Mouse (Mus musculus) embryonic facial prominence, embryonic 15.5 days (tissue): ENCODE measurements around the gene Gm20388. TPM values are rescaled to one million over a fixed set of nuclear protein-coding genes. Genes with fewer than 3 reads are reported as not detected.
A peak's percentile ranks its signal among the peaks of the same experiment; 100 is the strongest.
"Not testable (repeated sequence)": the region's sequence is repeated elsewhere in the genome, so short reads cannot be mapped to it uniquely, and the experiment has no call there.

ENCODE experiments used
- ATAC-seq: fragments of 200-750 bp; cut with Nextera tagmentation; 2 replicates; pipeline ENCODE4 v1.8.0; 2017; ENCODE audit warnings: low read depth, moderate TSS enrichment; ENCODE audit not compliant: insufficient number of reproducible peaks, low FRiP score, low TSS enrichment
- H3K27ac ChIP-seq: fragments of 300-500 bp; sonication (generic); replicated peaks from 2 replicates; pipeline ENCODE4 v1.5.1; 2015; ENCODE audit warnings: mild to moderate bottlenecking, inconsistent platforms
- H3K27me3 ChIP-seq: fragments of 300-500 bp; sonication (generic); 2 replicates; pipeline ENCODE4 v1.6.1; 2015; ENCODE audit warnings: inconsistent platforms
- H3K36me3 ChIP-seq: fragments of 300-500 bp; sonication (generic); 2 replicates; pipeline ENCODE4 v1.6.1; 2015; ENCODE audit warnings: mild to moderate bottlenecking, inconsistent platforms
- H3K4me1 ChIP-seq: fragments of 300-500 bp; sonication (generic); 2 replicates; pipeline ENCODE4 v1.6.1; 2015; ENCODE audit warnings: inconsistent platforms
- H3K4me2 ChIP-seq: fragments of 300-500 bp; sonication (generic); replicated peaks from 2 replicates; pipeline ENCODE4 v1.6.1; 2015; ENCODE audit warnings: mild to moderate bottlenecking, inconsistent platforms
- H3K4me3 ChIP-seq: fragments of 300-500 bp; sonication (generic); replicated peaks from 2 replicates; pipeline ENCODE4 v1.5.1; 2015; ENCODE audit warnings: mild to moderate bottlenecking, inconsistent platforms
- H3K9ac ChIP-seq: fragments of 300-500 bp; sonication (generic); 2 replicates; pipeline ENCODE4 v1.6.1; 2015; ENCODE audit warnings: inconsistent platforms
- H3K9me3 ChIP-seq: fragments of 300-500 bp; sonication (generic); replicated peaks from 2 replicates; pipeline ENCODE4 v1.6.1; 2016; ENCODE audit warnings: inconsistent platforms
- WGBS: fragments of 180-500 bp; shearing (Covaris S2); methylation state at CpG from one replicate; pipeline ENCODE4 v1.1.7; 2015; 5-methylcytosine and 5-hydroxymethylcytosine counted together
- polyA plus RNA-seq: library from polyadenylated mRNA; unstranded; fragments of >200 nt; fragmentation: Nextera tagmentation; extraction: Ambion mirVana; gene quantifications from 2 replicates; pipeline ENCODE4 v1.2.1, GENCODE M21; 2015

Gm20388 gene
- polyA plus RNA-seq, 1 experiment from 2014 or later, result 8.0 TPM

DNA sequence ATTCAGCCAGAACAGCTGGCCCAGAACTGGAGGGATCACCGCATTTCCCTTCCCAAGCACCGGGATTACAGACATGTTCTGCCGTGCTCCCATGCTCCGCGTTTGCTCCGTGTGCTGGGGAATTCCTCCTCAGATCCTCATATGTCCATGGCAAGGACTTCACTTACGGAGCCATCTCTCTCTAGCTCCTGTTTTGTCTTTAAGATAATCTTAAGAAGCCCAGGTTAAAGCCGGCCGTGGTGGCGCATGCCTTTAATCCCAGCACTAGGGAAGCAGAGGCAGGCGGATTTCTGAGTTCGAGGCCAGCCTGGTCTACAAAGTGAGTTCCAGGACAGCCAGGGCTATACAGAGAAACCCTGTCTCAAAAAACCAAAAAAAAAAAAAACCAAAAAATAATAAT, 3541.1 kb downstream of the Gm20388 start:
- not testable (repeated sequence) for H3K4me1 ChIP-seq, H3K4me2 ChIP-seq, H3K9ac ChIP-seq, H3K27me3 ChIP-seq, H3K27ac ChIP-seq, ATAC-seq, H3K4me3 ChIP-seq, H3K9me3 ChIP-seq
- peaks cover 56% of the 10 kb centered on the region for H3K36me3 ChIP-seq
- WGBS, result 91% methylated on average over 12 of the region's 12 CpGs

GRCm38 (mm10) chr8:123452149-123452548, 3541.5 kb downstream of the Gm20388 start:
- no peak for ATAC-seq
- H3K4me3 ChIP-seq, result no peak overlapping the region
- no peaks in the 10 kb centered on the region for H3K27me3 ChIP-seq
- H3K27ac ChIP-seq, result no peak overlapping the region
- no peaks in the 10 kb centered on the region for H3K4me1 ChIP-seq
- WGBS, result 86% methylated on average over 4 of the region's 4 CpGs
- H3K4me2 ChIP-seq, result no peak overlapping the region
- peaks cover 56% of the 10 kb centered on the region for H3K36me3 ChIP-seq
- H3K9ac ChIP-seq, result no peak overlapping the region
- H3K9me3 ChIP-seq, result no peaks in the 10 kb centered on the region

DNA sequence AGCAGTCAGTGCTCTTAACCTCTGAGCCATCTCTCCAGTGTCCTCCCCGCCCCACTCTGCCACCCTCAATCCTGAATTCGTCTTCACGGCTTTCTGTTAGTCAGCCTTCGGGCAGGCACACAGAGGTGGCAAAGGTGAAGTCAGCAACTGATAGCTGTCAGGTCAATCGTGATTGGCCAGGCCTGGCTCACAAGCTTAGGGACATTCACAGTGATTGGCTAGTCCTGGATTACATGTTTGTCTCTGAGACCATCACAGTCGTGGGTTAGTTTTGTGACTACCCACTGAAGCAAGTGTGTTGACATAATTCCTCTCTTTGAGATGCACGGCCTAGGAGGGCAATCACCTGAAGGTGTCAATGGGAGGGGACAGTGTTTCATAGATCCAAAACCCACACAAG, 3542.7 kb downstream of the Gm20388 start:
- Histone ChIP-seq H3K9me3 (no peaks in the 10 kb centered on the region), H3K36me3 (peaks cover 67% of the 10 kb centered on the region), H3K27me3 (no peaks in the 10 kb centered on the region), H3K27ac (no peak overlapping the region), H3K9ac (no peak overlapping the region), H3K4me3 (no peak overlapping the region), H3K4me1 (no peaks in the 10 kb centered on the region), H3K4me2 (no peak overlapping the region)
- WGBS, result 81% methylated on average over 7 of the region's 7 CpGs
- ATAC-seq, result no peak

DNA sequence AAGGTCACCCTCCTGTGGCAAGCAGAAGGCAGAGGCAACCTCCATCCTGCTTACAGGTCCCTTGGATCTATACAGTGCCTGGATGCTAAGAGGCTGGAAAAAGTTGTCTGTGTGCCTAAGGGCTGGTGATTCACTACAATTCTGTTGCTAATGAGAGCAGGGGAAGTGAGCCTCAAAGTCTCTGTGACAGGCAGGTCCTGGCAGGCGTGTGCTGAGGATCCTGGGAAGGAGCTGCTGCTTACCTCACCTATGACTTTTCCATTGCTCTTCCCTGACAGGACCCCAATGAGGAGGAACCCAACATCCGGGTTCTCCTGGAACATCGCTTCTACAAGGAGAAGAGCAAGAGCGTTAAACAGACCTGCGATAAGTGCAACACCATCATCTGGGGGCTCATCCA, 3543.3 kb downstream of the Gm20388 start:
- H3K36me3 ChIP-seq, result peaks cover 73% of the 10 kb centered on the region
- H3K9me3 ChIP-seq, result no peaks in the 10 kb centered on the region
- H3K27ac ChIP-seq, result no peak overlapping the region
- WGBS, result 73% methylated on average over 5 of the region's 5 CpGs
- peak overlapping the region; percentile 23; the same call in 1 of the 2 replicates for H3K4me3 ChIP-seq
- H3K4me2 ChIP-seq, result no peak overlapping the region
- no peaks in the 10 kb centered on the region for H3K27me3 ChIP-seq
- ATAC-seq, result no peak
- H3K4me1 ChIP-seq, result no peaks in the 10 kb centered on the region
- no peak overlapping the region for H3K9ac ChIP-seq

- H3K27me3 ChIP-seq, result no peaks in the 10 kb centered on the region
- no peak overlapping the region for H3K9ac ChIP-seq
- no peak overlapping the region for H3K4me2 ChIP-seq
- peaks cover 74% of the 10 kb centered on the region for H3K36me3 ChIP-seq
- ATAC-seq, result no peak
- H3K27ac ChIP-seq, result no peak overlapping the region
- no peaks in the 10 kb centered on the region for H3K4me1 ChIP-seq
- no peak overlapping the region for H3K4me3 ChIP-seq
- no peaks in the 10 kb centered on the region for H3K9me3 ChIP-seq
- 89% methylated on average over 6 of the region's 6 CpGs for WGBS
Observed at GRCm38 (mm10) chr8:123454559-123454958, 3543.9 kb downstream of the Gm20388 start.

- 79% methylated on average over 4 of the region's 4 CpGs for WGBS
- Histone ChIP-seq H3K4me2 (no peak overlapping the region), H3K36me3 (peaks cover 50% of the 10 kb centered on the region), H3K9ac (no peak overlapping the region), H3K9me3 (no peaks in the 10 kb centered on the region), H3K27ac (no peak overlapping the region), H3K27me3 (no peaks in the 10 kb centered on the region), H3K4me1 (no peaks in the 10 kb centered on the region), H3K4me3 (no peak overlapping the region)
- ATAC-seq, result no peak
Observed at GRCm38 (mm10) chr8:123463651-123464050, 3553.0 kb downstream of the Gm20388 start.

GRCm38 (mm10) chr8:123467476-123467875, 3556.8 kb downstream of the Gm20388 start:
- Histone ChIP-seq H3K36me3 (peaks cover 11% of the 10 kb centered on the region), H3K4me3 (no peak overlapping the region), H3K27ac (no peak overlapping the region), H3K4me1 (no peaks in the 10 kb centered on the region), H3K27me3 (no peaks in the 10 kb centered on the region), H3K9me3 (no peaks in the 10 kb centered on the region), H3K4me2 (no peak overlapping the region), H3K9ac (no peak overlapping the region)
- WGBS, result 76% methylated on average over 3 of the region's 3 CpGs
- no peak for ATAC-seq

GRCm38 (mm10) chr8:123472991-123473390, 3562.3 kb downstream of the Gm20388 start:
- not testable (repeated sequence) for H3K9ac ChIP-seq, H3K36me3 ChIP-seq, H3K27ac ChIP-seq, H3K4me2 ChIP-seq, H3K27me3 ChIP-seq, H3K4me3 ChIP-seq, ATAC-seq, H3K4me1 ChIP-seq, H3K9me3 ChIP-seq
- 67% methylated on average over 6 of the region's 6 CpGs for WGBS

GRCm38 (mm10) chr8:123474549-123474948, 3563.9 kb downstream of the Gm20388 start:
- not testable (repeated sequence) for H3K27me3 ChIP-seq, H3K4me2 ChIP-seq, H3K27ac ChIP-seq, ATAC-seq, H3K4me3 ChIP-seq, H3K9ac ChIP-seq, H3K36me3 ChIP-seq, H3K9me3 ChIP-seq
- WGBS, result 63% methylated on average over 5 of the region's 5 CpGs
- H3K4me1 ChIP-seq, result peaks cover 19% of the 10 kb centered on the region

GRCm38 (mm10) chr8:123476911-123477736, 3566.5 kb downstream of the Gm20388 start:
- no peaks in the 10 kb centered on the region for H3K27me3 ChIP-seq
- WGBS, result 9% methylated on average over 34 of the region's 34 CpGs
- H3K4me2 ChIP-seq, result peak overlapping the region; percentile 74
- peak overlapping the region; percentile 93 for H3K4me3 ChIP-seq
- no peaks in the 10 kb centered on the region for H3K9me3 ChIP-seq
- no peak for ATAC-seq
- peaks cover 19% of the 10 kb centered on the region for H3K4me1 ChIP-seq
- H3K27ac ChIP-seq, result peak overlapping the region; percentile 94
- H3K36me3 ChIP-seq, result peaks cover 14% of the 10 kb centered on the region
- peak overlapping the region; percentile 60 for H3K9ac ChIP-seq

DNA sequence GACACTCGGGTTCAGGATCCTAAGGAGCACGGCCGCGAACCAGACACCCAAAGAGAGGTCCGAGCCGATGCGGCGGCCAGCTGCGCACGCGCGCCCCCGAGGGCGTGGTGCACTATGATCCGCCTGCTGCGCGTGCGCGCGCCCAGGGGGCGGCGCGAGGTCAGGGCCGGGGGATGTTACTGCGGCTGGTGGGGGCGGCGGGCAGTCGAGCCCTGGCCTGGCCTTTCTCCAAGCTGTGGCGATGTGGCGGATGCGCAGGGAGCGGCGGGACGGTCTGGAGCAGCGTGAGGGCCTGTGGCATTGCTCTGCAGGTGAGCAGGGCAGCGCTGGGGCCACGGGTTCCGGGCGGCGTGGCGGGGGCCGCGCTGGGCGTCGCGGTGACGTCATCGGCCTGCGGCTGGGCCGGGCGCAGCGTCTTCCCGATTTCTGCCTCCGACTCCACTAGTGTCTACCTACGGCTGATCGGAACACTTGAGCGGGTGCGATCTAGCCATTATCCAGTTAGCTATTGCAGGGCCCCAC, 3567.2 kb downstream of the Gm20388 start, which contains the start of gene Afg3l1:
Gene Afg3l1, plus strand, starts transcription at position 167 of the 522 bp plus-strand sequence.
- Histone ChIP-seq H3K4me2 (peak within 1 kb of the TSS; percentile 74), H3K27ac (peak within 1 kb of the TSS; percentile 94), H3K27me3 (no peaks in the 10 kb centered on the region), H3K9ac (peak within 1 kb of the TSS; percentile 60), H3K4me3 (peak within 1 kb of the TSS; percentile 93), H3K9me3 (no peaks in the 10 kb centered on the region), H3K36me3 (peaks cover 21% of the 10 kb centered on the region), H3K4me1 (peaks cover 19% of the 10 kb centered on the region)
- peak; percentile 94 for ATAC-seq
- WGBS, result 0% methylated on average over 58 of the region's 58 CpGs
